Mouse (Mus musculus): ENCODE measurements around the gene Gm7879. TPM values are rescaled to one million over a fixed set of nuclear protein-coding genes. Genes with fewer than 3 reads are reported as not detected.

Gene Gm7879
- polyA plus RNA-seq, 1 experiment = 2.4 TPM

- H3K27ac ChIP-seq (ENCODE audit: control insufficient read depth, insufficient read depth, low read depth, low read length) = no peak overlapping the region
- no peaks in the 10 kb centered on the region for H3K27me3 ChIP-seq (ENCODE audit: control insufficient read depth, insufficient read depth, low read length)
- no peak for TF ChIP-seq CTCF (IDR thresholded peaks at IDR 0.05; ENCODE audit: control insufficient read depth, insufficient read depth, insufficient replicate concordance, low read depth, low read length)
- no peak for TF ChIP-seq POLR2A (IDR thresholded peaks at IDR 0.05; ENCODE audit: control insufficient read depth, low read depth, low read length)
- no peak overlapping the region for H3K4me3 ChIP-seq (ENCODE audit: control insufficient read depth, low read depth, low read length)
- peaks cover 3% of the 10 kb centered on the region for H3K4me1 ChIP-seq (ENCODE audit: control insufficient read depth, insufficient read depth, low read length)
- no peaks in the 10 kb centered on the region for H3K36me3 ChIP-seq (ENCODE audit: control insufficient read depth, insufficient read depth, low read length)
These were observed 35.3 kb downstream of the Gm7879 start for GRCm38 (mm10) chr5:43948111-43948743.

- Histone ChIP-seq H3K27ac (ENCODE audit: control insufficient read depth, insufficient read depth, low read depth, low read length) (no peak overlapping the region), H3K27me3 (ENCODE audit: control insufficient read depth, insufficient read depth, low read length) (no peaks in the 10 kb centered on the region), H3K4me3 (ENCODE audit: control insufficient read depth, low read depth, low read length) (no peak overlapping the region), H3K36me3 (ENCODE audit: control insufficient read depth, insufficient read depth, low read length) (no peaks in the 10 kb centered on the region), H3K4me1 (ENCODE audit: control insufficient read depth, insufficient read depth, low read length) (peaks cover 3% of the 10 kb centered on the region)
- no peak for TF ChIP-seq POLR2A (IDR thresholded peaks at IDR 0.05; ENCODE audit: control insufficient read depth, low read depth, low read length)
- no peak for TF ChIP-seq CTCF (IDR thresholded peaks at IDR 0.05; ENCODE audit: control insufficient read depth, insufficient read depth, insufficient replicate concordance, low read depth, low read length)
These were observed 35.9 kb downstream of the Gm7879 start for GRCm38 (mm10) chr5:43948748-43949275.

- TF ChIP-seq POLR2A (IDR thresholded peaks at IDR 0.05; ENCODE audit: control insufficient read depth, low read depth, low read length) = no peak
- no peak for TF ChIP-seq CTCF (IDR thresholded peaks at IDR 0.05; ENCODE audit: control insufficient read depth, insufficient read depth, insufficient replicate concordance, low read depth, low read length)
- Histone ChIP-seq H3K4me1 (ENCODE audit: control insufficient read depth, insufficient read depth, low read length) (peaks cover 3% of the 10 kb centered on the region), H3K27me3 (ENCODE audit: control insufficient read depth, insufficient read depth, low read length) (no peaks in the 10 kb centered on the region), H3K4me3 (ENCODE audit: control insufficient read depth, low read depth, low read length) (no peak overlapping the region), H3K27ac (ENCODE audit: control insufficient read depth, insufficient read depth, low read depth, low read length) (no peak overlapping the region), H3K36me3 (ENCODE audit: control insufficient read depth, insufficient read depth, low read length) (no peaks in the 10 kb centered on the region)
These were observed 40.3 kb downstream of the Gm7879 start for GRCm38 (mm10) chr5:43953241-43953640.

GRCm38 (mm10) chr5:43959884-43960440, 47.0 kb downstream of the Gm7879 start:
- no peak overlapping the region for H3K27ac ChIP-seq (ENCODE audit: control insufficient read depth, insufficient read depth, low read depth, low read length)
- H3K27me3 ChIP-seq (ENCODE audit: control insufficient read depth, insufficient read depth, low read length) = no peaks in the 10 kb centered on the region
- H3K4me1 ChIP-seq (ENCODE audit: control insufficient read depth, insufficient read depth, low read length) = no peaks in the 10 kb centered on the region
- TF ChIP-seq POLR2A (IDR thresholded peaks at IDR 0.05; ENCODE audit: control insufficient read depth, low read depth, low read length) = no peak
- no peak for TF ChIP-seq CTCF (IDR thresholded peaks at IDR 0.05; ENCODE audit: control insufficient read depth, insufficient read depth, insufficient replicate concordance, low read depth, low read length)
- H3K4me3 ChIP-seq (ENCODE audit: control insufficient read depth, low read depth, low read length) = no peak overlapping the region
- no peaks in the 10 kb centered on the region for H3K36me3 ChIP-seq (ENCODE audit: control insufficient read depth, insufficient read depth, low read length)

- Histone ChIP-seq H3K4me1 (ENCODE audit: control insufficient read depth, insufficient read depth, low read length) (no peaks in the 10 kb centered on the region), H3K27me3 (ENCODE audit: control insufficient read depth, insufficient read depth, low read length) (no peaks in the 10 kb centered on the region), H3K36me3 (ENCODE audit: control insufficient read depth, insufficient read depth, low read length) (no peaks in the 10 kb centered on the region), H3K27ac (ENCODE audit: control insufficient read depth, insufficient read depth, low read depth, low read length) (no peak overlapping the region), H3K4me3 (ENCODE audit: control insufficient read depth, low read depth, low read length) (no peak overlapping the region)
- TF ChIP-seq POLR2A (IDR thresholded peaks at IDR 0.05; ENCODE audit: control insufficient read depth, low read depth, low read length) (no peak), CTCF (IDR thresholded peaks at IDR 0.05; ENCODE audit: control insufficient read depth, insufficient read depth, insufficient replicate concordance, low read depth, low read length) (no peak)
These were observed 48.1 kb downstream of the Gm7879 start for GRCm38 (mm10) chr5:43961056-43961455.

Other genes with a start within 250 kb of the Gm7879 start
- gene Bst1, start 94.3 kb upstream of the Gm7879 start, polyA plus RNA-seq (2012; rRNA removed) = 0.04 and 0.38 TPM in 2 replicates
- gene Fbxl5, start 91.5 kb upstream of the Gm7879 start, polyA plus RNA-seq (2012; rRNA removed) = 33.9 and 42.0 TPM in 2 replicates
- 0.40 and 0.48 TPM in 2 replicates for gene Cd38, start 44.6 kb upstream of the Gm7879 start, polyA plus RNA-seq (2012; rRNA removed)
- gene Fgfbp1, start 68.6 kb downstream of the Gm7879 start, polyA plus RNA-seq (2012; rRNA removed) = not detected in 2 replicates
- 61.7 and 61.8 TPM in 2 replicates for gene Prom1, start 188.9 kb downstream of the Gm7879 start, polyA plus RNA-seq (2012; rRNA removed)

Measured in testis, adult 2 months (tissue).